Mouse (Mus musculus) neural tube, embryonic 14.5 days (tissue): Measurements from ENCODE around the gene A1cf. TPM values are rescaled to one million over a fixed set of nuclear protein-coding genes. Genes with fewer than 3 reads are reported as not detected.

Source experiments
- ATAC-seq: fragments of 200-750 bp; cut with Nextera tagmentation; 2 replicates; pipeline ENCODE4 v1.8.0; 2017; ENCODE audit warnings: low read depth, mild to moderate bottlenecking, moderate TSS enrichment, moderate library complexity
- H3K27ac ChIP-seq: fragments of 300-500 bp; sonication (generic); 2 replicates; pipeline ENCODE4 v1.5.1; 2014; ENCODE audit warnings: low read depth, mild to moderate bottlenecking, control low read depth, low read length, moderate library complexity, mixed read lengths
- H3K27me3 ChIP-seq: fragments of 300-500 bp; sonication (generic); 2 replicates; pipeline ENCODE4 v1.6.1; 2014; ENCODE audit warnings: low read length; ENCODE audit not compliant: control insufficient read depth, insufficient read depth
- H3K36me3 ChIP-seq: fragments of 300-500 bp; sonication (generic); 2 replicates; pipeline ENCODE4 v1.6.1; 2014; ENCODE audit warnings: low read length, mixed read lengths; ENCODE audit not compliant: control insufficient read depth, insufficient read depth
- H3K4me1 ChIP-seq: fragments of 300-500 bp; sonication (generic); 2 replicates; pipeline ENCODE4 v1.6.1; 2014; ENCODE audit warnings: low read length; ENCODE audit not compliant: control insufficient read depth, insufficient read depth
- H3K4me2 ChIP-seq: fragments of 300-500 bp; sonication (generic); 2 replicates; pipeline ENCODE4 v1.6.1; 2014; ENCODE audit warnings: mild to moderate bottlenecking, low read depth, low read length, control low read depth
- H3K4me3 ChIP-seq: fragments of 300-500 bp; sonication (generic); 2 replicates; pipeline ENCODE4 v1.5.1; 2014; ENCODE audit warnings: low read depth, low read length, control low read depth, mixed read lengths
- H3K9ac ChIP-seq: fragments of 300-500 bp; sonication (generic); replicated peaks from 2 replicates; pipeline ENCODE4 v1.6.1; 2014; ENCODE audit warnings: low read depth, mild to moderate bottlenecking, control low read depth, low read length, mixed read lengths
- H3K9me3 ChIP-seq: fragments of 300-500 bp; sonication (generic); 2 replicates; pipeline ENCODE4 v1.6.1; 2016; ENCODE audit warnings: low read length; ENCODE audit not compliant: control insufficient read depth
- WGBS: fragments of 180-500 bp; shearing (Covaris S2); extraction: QIAGEN DNeasy Blood & Tissue Kit; methylation state at CpG from one replicate; pipeline ENCODE4 v1.1.7; 2014; 5-methylcytosine and 5-hydroxymethylcytosine counted together
- polyA plus RNA-seq: library from polyadenylated mRNA; unstranded; fragments of >200 nt; fragmentation: Nextera tagmentation; extraction: Ambion mirVana; gene quantifications from 2 replicates; pipeline ENCODE4 v1.2.1, GENCODE M21; 2014

Gene A1cf
- polyA plus RNA-seq: not detected in 2 replicates

- H3K4me1 ChIP-seq: no peaks in the 10 kb centered on the region
- 78% methylated on average over 7 of the region's 7 CpGs for WGBS
Observed at GRCm38 (mm10) chr19:31868521-31868920, at the start of gene A1cf. Gene A1cf, plus strand, starts transcription at chr19:31868764.

DNA sequence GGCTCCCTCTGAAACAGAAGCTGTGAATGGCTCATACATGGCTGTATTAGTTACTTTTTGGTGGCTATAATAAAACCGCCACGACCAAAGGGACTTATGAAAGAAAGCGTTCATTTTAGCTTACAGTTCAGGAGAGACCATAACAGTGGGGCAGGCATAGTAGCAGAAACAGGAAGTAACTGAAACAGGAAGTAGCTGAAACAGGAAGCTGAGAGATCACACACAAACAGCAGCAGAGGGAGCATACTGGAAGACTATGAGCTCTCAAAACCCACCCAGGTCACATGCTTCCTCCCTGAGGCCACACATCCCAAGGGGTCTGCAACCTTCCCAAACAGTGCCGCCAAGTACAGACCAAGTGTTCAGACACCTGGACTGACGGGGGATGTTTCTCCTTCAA lies 34.3 kb upstream of the A1cf start:
- H3K4me1 ChIP-seq: no peaks in the 10 kb centered on the region
- WGBS: 88% methylated on average over 5 of the region's 5 CpGs
- ATAC-seq: no peak
- no peak overlapping the region for H3K4me2 ChIP-seq
- no peak overlapping the region for H3K9ac ChIP-seq
- H3K36me3 ChIP-seq: no peaks in the 10 kb centered on the region
- no peaks in the 10 kb centered on the region for H3K9me3 ChIP-seq
- no peak overlapping the region for H3K4me3 ChIP-seq
- H3K27me3 ChIP-seq: no peaks in the 10 kb centered on the region
- no peak overlapping the region for H3K27ac ChIP-seq

More at GRCm38 (mm10) chr19:31868521-31868920, at the start of gene A1cf:
- ATAC-seq: no peak
- no peak within 1 kb of the TSS for H3K9ac ChIP-seq
- H3K4me2 ChIP-seq: no peak within 1 kb of the TSS
- no peaks in the 10 kb centered on the region for H3K9me3 ChIP-seq
- H3K27ac ChIP-seq: no peak within 1 kb of the TSS
- H3K4me3 ChIP-seq: no peak within 1 kb of the TSS
- no peaks in the 10 kb centered on the region for H3K36me3 ChIP-seq
- H3K27me3 ChIP-seq: no peaks in the 10 kb centered on the region

GRCm38 (mm10) chr19:31861909-31862308 lies 6.7 kb upstream of the A1cf start:
- Histone ChIP-seq H3K9ac (no peak overlapping the region), H3K27me3 (no peaks in the 10 kb centered on the region), H3K36me3 (no peaks in the 10 kb centered on the region), H3K4me2 (no peak overlapping the region), H3K4me1 (no peaks in the 10 kb centered on the region), H3K9me3 (no peaks in the 10 kb centered on the region), H3K27ac (no peak overlapping the region), H3K4me3 (no peak overlapping the region)
- WGBS: 70% methylated on average over 3 of the region's 3 CpGs
- ATAC-seq: no peak

DNA sequence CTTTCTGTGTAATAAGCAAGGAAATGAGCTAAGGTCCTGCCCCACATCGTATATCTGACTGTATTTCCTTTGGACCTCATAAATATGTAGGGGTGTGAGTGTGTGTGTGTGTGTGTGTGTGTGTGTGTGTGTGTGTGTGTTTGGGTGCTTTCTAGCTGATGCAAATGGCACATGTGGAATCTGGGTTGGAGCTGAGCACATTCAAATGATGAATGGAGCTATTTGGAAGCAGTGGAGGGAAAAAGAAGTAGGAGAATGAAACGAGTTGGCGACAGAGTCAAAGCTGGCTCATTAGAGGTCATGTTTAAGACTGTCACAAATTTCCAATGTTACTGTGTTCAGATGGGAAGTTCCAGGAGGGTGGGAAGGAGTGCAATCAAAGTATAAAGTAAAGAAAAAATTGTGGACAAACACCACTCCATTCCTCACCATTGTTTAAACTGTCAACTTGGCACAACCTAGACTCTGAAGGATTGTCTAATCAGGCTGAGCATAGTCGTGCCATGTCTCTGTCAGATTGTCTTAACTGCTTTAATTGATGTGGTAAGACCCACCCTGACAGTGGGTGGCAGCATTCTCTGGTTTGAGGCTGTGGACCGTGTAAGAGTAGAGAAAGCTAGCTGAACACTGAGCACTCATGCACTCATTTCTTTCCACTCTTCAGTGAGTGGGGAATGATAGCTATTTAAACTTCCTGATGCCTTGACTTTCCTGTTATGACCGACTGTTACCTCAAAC lies 5.9 kb upstream of the A1cf start:
- no peak overlapping the region for H3K4me3 ChIP-seq
- 51% methylated on average over 6 of the region's 6 CpGs for WGBS
- no peak overlapping the region for H3K4me2 ChIP-seq
- H3K36me3 ChIP-seq: no peaks in the 10 kb centered on the region
- no peak overlapping the region for H3K9ac ChIP-seq
- ATAC-seq: no peak
- no peaks in the 10 kb centered on the region for H3K4me1 ChIP-seq
- H3K27ac ChIP-seq: no peak overlapping the region
- no peaks in the 10 kb centered on the region for H3K9me3 ChIP-seq
- no peaks in the 10 kb centered on the region for H3K27me3 ChIP-seq

- H3K9ac ChIP-seq: no peak overlapping the region
- H3K4me2 ChIP-seq: no peak overlapping the region
- H3K36me3 ChIP-seq: no peaks in the 10 kb centered on the region
- no peaks in the 10 kb centered on the region for H3K9me3 ChIP-seq
- H3K4me3 ChIP-seq: no peak overlapping the region
- H3K27ac ChIP-seq: no peak overlapping the region
- WGBS: 90% methylated on average over 4 of the region's 4 CpGs
- ATAC-seq: no peak
- H3K27me3 ChIP-seq: no peaks in the 10 kb centered on the region
- H3K4me1 ChIP-seq: no peaks in the 10 kb centered on the region
Observed at GRCm38 (mm10) chr19:31865451-31865850, 3.1 kb upstream of the A1cf start.

GRCm38 (mm10) chr19:31868076-31868475 lies 488 bp upstream of the A1cf start:
- no peaks in the 10 kb centered on the region for H3K9me3 ChIP-seq
- 86% methylated on average over 4 of the region's 4 CpGs for WGBS
- no peak overlapping the region for H3K4me3 ChIP-seq
- no peak for ATAC-seq
- H3K4me2 ChIP-seq: no peak overlapping the region
- H3K9ac ChIP-seq: no peak overlapping the region
- no peaks in the 10 kb centered on the region for H3K4me1 ChIP-seq
- H3K27me3 ChIP-seq: no peaks in the 10 kb centered on the region
- H3K36me3 ChIP-seq: no peaks in the 10 kb centered on the region
- no peak overlapping the region for H3K27ac ChIP-seq

DNA sequence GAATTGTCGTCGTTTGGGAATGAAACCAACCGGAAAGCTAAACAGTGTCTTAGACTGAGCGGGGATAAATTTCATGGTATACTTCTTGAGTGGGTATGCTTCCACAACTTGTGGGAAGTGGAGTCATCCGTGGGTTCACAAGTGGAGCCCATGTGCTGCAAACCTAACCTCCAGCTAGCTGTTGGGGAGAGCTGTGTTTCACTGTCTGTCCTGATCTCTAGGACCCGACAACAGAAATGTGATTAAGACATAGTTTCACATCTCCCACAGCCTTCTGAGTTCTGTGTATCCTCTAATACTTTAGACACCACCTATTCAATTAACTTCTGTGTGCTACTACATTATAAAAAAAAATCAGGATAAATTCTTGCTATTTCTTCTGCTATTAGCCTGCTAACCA lies 407 bp downstream of the A1cf start:
- Histone ChIP-seq H3K27ac (no peak overlapping the region), H3K4me3 (no peak overlapping the region), H3K27me3 (no peaks in the 10 kb centered on the region), H3K4me2 (no peak overlapping the region), H3K36me3 (no peaks in the 10 kb centered on the region), H3K9me3 (no peaks in the 10 kb centered on the region), H3K9ac (no peak overlapping the region), H3K4me1 (no peaks in the 10 kb centered on the region)
- no peak for ATAC-seq
- 89% methylated on average over 6 of the region's 6 CpGs for WGBS

GRCm38 (mm10) chr19:31871377-31871776 lies 2.8 kb downstream of the A1cf start:
- Histone ChIP-seq H3K4me3 (no peak overlapping the region), H3K27ac (no peak overlapping the region), H3K27me3 (no peaks in the 10 kb centered on the region), H3K9me3 (no peaks in the 10 kb centered on the region), H3K4me2 (no peak overlapping the region), H3K9ac (no peak overlapping the region), H3K4me1 (no peaks in the 10 kb centered on the region), H3K36me3 (no peaks in the 10 kb centered on the region)
- ATAC-seq: no peak
- WGBS: 79% methylated on average over 2 of the region's 2 CpGs

- Histone ChIP-seq H3K4me2 (no peak overlapping the region), H3K27me3 (no peaks in the 10 kb centered on the region), H3K27ac (no peak overlapping the region), H3K9ac (no peak overlapping the region), H3K9me3 (no peaks in the 10 kb centered on the region), H3K4me3 (no peak overlapping the region), H3K4me1 (no peaks in the 10 kb centered on the region), H3K36me3 (no peaks in the 10 kb centered on the region)
- no peak for ATAC-seq
- WGBS: 83% methylated on average over 4 of the region's 4 CpGs
Observed at GRCm38 (mm10) chr19:31877968-31878367, 9.4 kb downstream of the A1cf start.
